Mouse (Mus musculus) frontal cortex, postnatal 25 days (tissue): ENCODE results near the gene Srgap2.

Experiments used
- DNase-seq, 2 experiments: peaks; one replicate each; pipeline ENCODE4 v3.0.0; 2022; ENCODE audit warnings: low spot score in 2 of 2

The Srgap2 gene

GRCm38 (mm10) chr1:131417821-131418660 lies 109.1 kb downstream of the Srgap2 start:
- DNase-seq: no peak

GRCm38 (mm10) chr1:131417059-131417750 lies 109.9 kb downstream of the Srgap2 start:
- no peak for DNase-seq

GRCm38 (mm10) chr1:131403567-131403966 lies 123.6 kb downstream of the Srgap2 start:
- DNase-seq: no peak

- DNase-seq: no peak
These were observed 126.3 kb downstream of the Srgap2 start for GRCm38 (mm10) chr1:131400844-131401243.

GRCm38 (mm10) chr1:131398181-131398580 lies 129.0 kb downstream of the Srgap2 start:
- DNase-seq: no peak

GRCm38 (mm10) chr1:131384406-131384805 lies 142.7 kb downstream of the Srgap2 start:
- DNase-seq: no peak

GRCm38 (mm10) chr1:131382184-131382583 lies 145.0 kb downstream of the Srgap2 start:
- DNase-seq: no peak

- DNase-seq: no peak
These were observed 146.9 kb downstream of the Srgap2 start for GRCm38 (mm10) chr1:131380254-131380653.

- DNase-seq: no peak
These were observed 148.2 kb downstream of the Srgap2 start for GRCm38 (mm10) chr1:131378914-131379474.

- DNase-seq: no peak
These were observed 148.9 kb downstream of the Srgap2 start for GRCm38 (mm10) chr1:131378081-131378913.

- DNase-seq: no peak
These were observed 161.3 kb downstream of the Srgap2 start for GRCm38 (mm10) chr1:131365832-131366231.

GRCm38 (mm10) chr1:131364432-131364831 lies 162.7 kb downstream of the Srgap2 start:
- no peak for DNase-seq

GRCm38 (mm10) chr1:131363887-131364286 lies 163.3 kb downstream of the Srgap2 start:
- no peak for DNase-seq

- DNase-seq: no peak
These were observed 165.1 kb downstream of the Srgap2 start for GRCm38 (mm10) chr1:131362089-131362488.

- no peak for DNase-seq
These were observed 166.4 kb downstream of the Srgap2 start for GRCm38 (mm10) chr1:131360800-131361199.

- no peak for DNase-seq
These were observed 167.5 kb downstream of the Srgap2 start for GRCm38 (mm10) chr1:131359609-131360008.

GRCm38 (mm10) chr1:131357213-131357612 lies 169.9 kb downstream of the Srgap2 start:
- no peak for DNase-seq

- DNase-seq: peak in 1 of 2 experiments; percentile 24
These were observed 175.7 kb downstream of the Srgap2 start for GRCm38 (mm10) chr1:131351436-131351835.

- no peak for DNase-seq
These were observed 177.1 kb downstream of the Srgap2 start for GRCm38 (mm10) chr1:131349993-131350510.

- DNase-seq: no peak
These were observed 179.4 kb downstream of the Srgap2 start for GRCm38 (mm10) chr1:131347708-131348107.

- DNase-seq: no peak
These were observed 180.1 kb downstream of the Srgap2 start for GRCm38 (mm10) chr1:131346916-131347555.
